Mouse (Mus musculus): Measurements from ENCODE around the gene Tmem222. TPM values are rescaled to one million over a fixed set of nuclear protein-coding genes. Genes with fewer than 3 reads are reported as not detected.

Gene Tmem222
- polyA plus RNA-seq, 2 experiments, result 31.6 to 36.4 TPM

DNA sequence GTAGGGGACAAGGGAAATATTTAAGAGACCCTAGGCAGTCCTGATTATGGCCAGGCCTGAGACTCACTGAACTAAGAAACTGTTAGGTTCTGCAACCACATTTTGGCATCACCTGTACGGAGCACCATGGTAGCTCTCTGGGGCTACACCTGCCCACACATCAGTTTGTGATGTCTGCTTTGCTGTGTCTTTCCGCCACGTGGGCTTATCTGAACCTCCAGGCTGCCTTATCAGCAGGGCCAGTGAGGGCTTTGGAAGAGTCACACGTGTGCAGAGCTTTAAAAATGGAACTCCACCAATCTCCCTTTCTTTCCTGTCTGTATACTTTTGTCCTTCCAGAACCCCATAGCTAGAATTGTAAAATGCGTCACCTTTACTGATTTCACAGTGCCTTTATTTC, 8.4 kb upstream of the Tmem222 start:
- ATAC-seq (ENCODE audit: insufficient read depth) (peak; percentile 87), DNase-seq (ENCODE audit: low read depth in 3 of 3, low spot score in 3 of 3) (peak; percentile 89 to 94 (median 91))
- Histone ChIP-seq H3K27me3 (ENCODE audit: control insufficient read depth, insufficient read depth, low read length) (no peaks in the 10 kb centered on the region), H3K4me2 (ENCODE audit: low read depth) (peak overlapping the region; percentile 54), H3K9ac (replicated peaks) (0 out of 2 replicates have a peak overlapping the region, but pooled peaks have one; percentile 18), H3K9me3 (ENCODE audit: control insufficient read depth, low read length) (no peaks in the 10 kb centered on the region), H3K36me3 (replicated peaks; ENCODE audit: control insufficient read depth, insufficient read depth, low read depth) (no peaks in the 10 kb centered on the region), H3K4me3 (ENCODE audit: insufficient read depth in 1 of 2, low read depth in 2 of 2, low read length in 2 of 2) (no peak overlapping the region), H3K27ac (peak overlapping the region; percentile 80), H3K4me1 (replicated peaks; ENCODE audit: control insufficient read depth in 2 of 2, insufficient read depth in 2 of 2, low read length in 1 of 2) (peaks cover 27 to 47% of the 10 kb centered on the region in 2 experiments)
- 7% methylated on average over 5 of the region's 5 CpGs for WGBS (ENCODE audit: insufficient replicate concordance)
- TF ChIP-seq CTCF (IDR thresholded peaks at IDR 0.05; ENCODE audit: low read depth), result no peak
- peak; percentile 92 for TF ChIP-seq EP300 (IDR thresholded peaks at IDR 0.05; ENCODE audit: low read depth)

DNA sequence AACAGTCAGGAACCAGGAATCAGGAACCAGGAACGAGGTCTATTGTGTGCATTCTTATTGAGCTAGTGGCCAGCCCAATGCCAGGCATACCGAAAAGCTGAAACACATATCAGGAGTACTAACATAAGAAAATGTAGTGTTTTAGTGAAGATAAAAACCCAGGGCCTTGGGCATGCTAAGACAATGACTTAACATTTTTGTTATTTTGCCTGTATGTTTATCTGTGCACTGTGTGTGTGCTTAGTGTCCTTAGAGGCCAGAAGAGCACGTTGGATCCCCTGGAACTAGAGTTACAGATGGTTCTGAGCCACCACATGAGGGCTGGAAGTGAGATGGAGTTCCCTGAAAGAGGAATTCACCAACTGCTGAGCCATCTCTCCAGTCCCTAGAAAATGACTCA, 7.7 kb upstream of the Tmem222 start:
- peaks cover 27 to 47% of the 10 kb centered on the region in 2 experiments for H3K4me1 ChIP-seq (replicated peaks; ENCODE audit: control insufficient read depth in 2 of 2, insufficient read depth in 2 of 2, low read length in 1 of 2)

GRCm38 (mm10) chr4:133282656-133283055, 5.1 kb upstream of the Tmem222 start:
- H3K9ac ChIP-seq (replicated peaks), result no peak overlapping the region
- no peak overlapping the region for H3K4me3 ChIP-seq (ENCODE audit: insufficient read depth in 1 of 2, low read depth in 2 of 2, low read length in 2 of 2)
- peaks cover 34 to 53% of the 10 kb centered on the region in 2 experiments for H3K4me1 ChIP-seq (replicated peaks; ENCODE audit: control insufficient read depth in 2 of 2, insufficient read depth in 2 of 2, low read length in 1 of 2)
- TF ChIP-seq EP300 (IDR thresholded peaks at IDR 0.05; ENCODE audit: low read depth), result no peak
- peak; percentile 22; the same call in 1 of the 2 replicates for TF ChIP-seq CTCF (IDR thresholded peaks at IDR 0.05; ENCODE audit: low read depth)
- DNase-seq (ENCODE audit: low read depth in 3 of 3, low spot score in 3 of 3), result no peak
- H3K27me3 ChIP-seq (ENCODE audit: control insufficient read depth, insufficient read depth, low read length), result no peaks in the 10 kb centered on the region
- H3K9me3 ChIP-seq (ENCODE audit: control insufficient read depth, low read length), result no peaks in the 10 kb centered on the region
- no peaks in the 10 kb centered on the region for H3K36me3 ChIP-seq (replicated peaks; ENCODE audit: control insufficient read depth, insufficient read depth, low read depth)
- H3K4me2 ChIP-seq (ENCODE audit: low read depth), result no peak overlapping the region
- WGBS (ENCODE audit: insufficient replicate concordance), result 58% methylated on average over 4 of the region's 4 CpGs
- ATAC-seq (ENCODE audit: insufficient read depth), result no peak
- no peak overlapping the region for H3K27ac ChIP-seq

More for the DNA sequence above, 7.7 kb upstream of the Tmem222 start:
- Histone ChIP-seq H3K27me3 (ENCODE audit: control insufficient read depth, insufficient read depth, low read length) (no peaks in the 10 kb centered on the region), H3K4me3 (ENCODE audit: insufficient read depth in 1 of 2, low read depth in 2 of 2, low read length in 2 of 2) (no peak overlapping the region), H3K9ac (replicated peaks) (0 out of 2 replicates have a peak overlapping the region, but pooled peaks have one; percentile 18), H3K9me3 (ENCODE audit: control insufficient read depth, low read length) (no peaks in the 10 kb centered on the region), H3K36me3 (replicated peaks; ENCODE audit: control insufficient read depth, insufficient read depth, low read depth) (no peaks in the 10 kb centered on the region), H3K4me2 (ENCODE audit: low read depth) (peak overlapping the region; percentile 54), H3K27ac (peak overlapping the region; percentile 80)
- 13% methylated on average over 3 of the region's 3 CpGs for WGBS (ENCODE audit: insufficient replicate concordance)
- peak; percentile 83 for ATAC-seq (ENCODE audit: insufficient read depth)
- TF ChIP-seq EP300 (IDR thresholded peaks at IDR 0.05; ENCODE audit: low read depth) (peak; percentile 64), CTCF (IDR thresholded peaks at IDR 0.05; ENCODE audit: low read depth) (no peak)
- peak in 2 of 3 experiments; percentile 54 to 68 for DNase-seq (ENCODE audit: low read depth in 3 of 3, low spot score in 3 of 3)

DNA sequence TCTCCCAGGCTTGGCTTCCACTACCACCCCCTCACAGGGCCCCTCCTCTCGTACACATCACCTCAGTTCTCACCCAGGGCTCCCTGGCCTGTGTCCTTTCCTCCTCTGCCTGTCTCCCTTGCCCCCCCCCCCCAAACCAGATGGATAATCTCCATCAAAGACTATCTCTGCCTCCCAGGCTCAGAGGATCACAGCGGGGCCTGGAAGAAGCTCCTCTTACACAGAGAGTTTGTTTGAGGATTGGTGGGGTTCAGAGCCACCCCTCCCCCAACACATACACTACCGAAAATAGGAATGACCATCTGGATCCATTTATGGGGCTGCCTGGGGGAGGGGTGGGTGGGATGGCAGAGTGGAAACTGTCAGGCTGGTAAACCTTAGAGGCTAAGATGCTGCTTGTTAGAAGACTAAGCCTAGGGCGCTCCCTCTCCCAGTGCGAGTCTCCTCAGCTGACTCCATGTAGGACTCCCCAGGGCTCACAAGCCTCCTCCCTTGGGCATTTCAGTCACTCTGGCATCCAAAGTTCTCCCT, 4.4 kb upstream of the Tmem222 start:
- DNase-seq (ENCODE audit: low read depth in 3 of 3, low spot score in 3 of 3) (no peak), ATAC-seq (ENCODE audit: insufficient read depth) (no peak)
- Histone ChIP-seq H3K27me3 (ENCODE audit: control insufficient read depth, insufficient read depth, low read length) (no peaks in the 10 kb centered on the region), H3K9ac (replicated peaks) (no peak overlapping the region), H3K36me3 (replicated peaks; ENCODE audit: control insufficient read depth, insufficient read depth, low read depth) (no peaks in the 10 kb centered on the region), H3K9me3 (ENCODE audit: control insufficient read depth, low read length) (no peaks in the 10 kb centered on the region), H3K4me2 (ENCODE audit: low read depth) (no peak overlapping the region), H3K4me1 (replicated peaks; ENCODE audit: control insufficient read depth in 2 of 2, insufficient read depth in 2 of 2, low read length in 1 of 2) (peaks cover 34 to 50% of the 10 kb centered on the region in 2 experiments), H3K4me3 (ENCODE audit: insufficient read depth in 1 of 2, low read depth in 2 of 2, low read length in 2 of 2) (no peak overlapping the region), H3K27ac (no peak overlapping the region)
- TF ChIP-seq EP300 (IDR thresholded peaks at IDR 0.05; ENCODE audit: low read depth), result no peak
- 49% methylated on average over 5 of the region's 5 CpGs for WGBS (ENCODE audit: insufficient replicate concordance)

GRCm38 (mm10) chr4:133281513-133281912, 3.9 kb upstream of the Tmem222 start:
- Histone ChIP-seq H3K27ac (no peak overlapping the region), H3K9me3 (ENCODE audit: control insufficient read depth, low read length) (no peaks in the 10 kb centered on the region), H3K9ac (replicated peaks) (no peak overlapping the region), H3K4me2 (ENCODE audit: low read depth) (no peak overlapping the region), H3K36me3 (replicated peaks; ENCODE audit: control insufficient read depth, insufficient read depth, low read depth) (no peaks in the 10 kb centered on the region), H3K4me1 (replicated peaks; ENCODE audit: control insufficient read depth in 2 of 2, insufficient read depth in 2 of 2, low read length in 1 of 2) (peaks cover 31 to 49% of the 10 kb centered on the region in 2 experiments), H3K27me3 (ENCODE audit: control insufficient read depth, insufficient read depth, low read length) (no peaks in the 10 kb centered on the region), H3K4me3 (ENCODE audit: insufficient read depth in 1 of 2, low read depth in 2 of 2, low read length in 2 of 2) (no peak overlapping the region)
- no peak for TF ChIP-seq CTCF (IDR thresholded peaks at IDR 0.05; ENCODE audit: low read depth)
- TF ChIP-seq EP300 (IDR thresholded peaks at IDR 0.05; ENCODE audit: low read depth), result no peak
- DNase-seq (ENCODE audit: low read depth in 3 of 3, low spot score in 3 of 3) (no peak), ATAC-seq (ENCODE audit: insufficient read depth) (no peak)
- 23% methylated on average over 7 of the region's 7 CpGs for WGBS (ENCODE audit: insufficient replicate concordance)
